Mouse (Mus musculus): ENCODE data around the gene Ankrd27.

Ankrd27 gene

GRCm38 (mm10) chr7:35636229-35636628 lies 50.2 kb downstream of the Ankrd27 start:
- no peak for DNase-seq (ENCODE audit: low read depth in 2 of 2, low spot score in 2 of 2)

GRCm38 (mm10) chr7:35636874-35637273 lies 50.8 kb downstream of the Ankrd27 start:
- DNase-seq (ENCODE audit: low read depth in 2 of 2, low spot score in 2 of 2), result no peak

- DNase-seq (ENCODE audit: low read depth in 2 of 2, low spot score in 2 of 2), result no peak
Observed at GRCm38 (mm10) chr7:35640072-35640471, 54.0 kb downstream of the Ankrd27 start.

GRCm38 (mm10) chr7:35646317-35647081 lies 60.5 kb downstream of the Ankrd27 start:
- peak; percentile 10 to 21 for DNase-seq (ENCODE audit: low read depth in 2 of 2, low spot score in 2 of 2)

- peak; percentile 96 to 97 for DNase-seq (ENCODE audit: low read depth in 2 of 2, low spot score in 2 of 2)
Observed at GRCm38 (mm10) chr7:35647101-35647698, 61.2 kb downstream of the Ankrd27 start, which contains the start of gene Pdcd5. Pdcd5 (minus strand) TSS chr7:35647521.

- no peak for DNase-seq (ENCODE audit: low read depth in 2 of 2, low spot score in 2 of 2)
Observed at GRCm38 (mm10) chr7:35648239-35649069, 62.4 kb downstream of the Ankrd27 start.

GRCm38 (mm10) chr7:35649071-35649470 lies 63.0 kb downstream of the Ankrd27 start:
- peak; percentile 44 to 64 for DNase-seq (ENCODE audit: low read depth in 2 of 2, low spot score in 2 of 2)

- no peak for DNase-seq (ENCODE audit: low read depth in 2 of 2, low spot score in 2 of 2)
Observed at GRCm38 (mm10) chr7:35650716-35651410, 64.8 kb downstream of the Ankrd27 start.

GRCm38 (mm10) chr7:35651583-35652270 lies 65.7 kb downstream of the Ankrd27 start:
- no peak for DNase-seq (ENCODE audit: low read depth in 2 of 2, low spot score in 2 of 2)

GRCm38 (mm10) chr7:35657829-35658228 lies 71.8 kb downstream of the Ankrd27 start:
- DNase-seq (ENCODE audit: low read depth in 2 of 2, low spot score in 2 of 2), result no peak

GRCm38 (mm10) chr7:35659173-35659572 lies 73.1 kb downstream of the Ankrd27 start:
- peak; percentile 58 to 59 for DNase-seq (ENCODE audit: low read depth in 2 of 2, low spot score in 2 of 2)

- DNase-seq (ENCODE audit: low read depth in 2 of 2, low spot score in 2 of 2), result no peak
Observed at GRCm38 (mm10) chr7:35663790-35664376, 77.8 kb downstream of the Ankrd27 start.

- no peak for DNase-seq (ENCODE audit: low read depth in 2 of 2, low spot score in 2 of 2)
Observed at GRCm38 (mm10) chr7:35668066-35669041, 82.3 kb downstream of the Ankrd27 start.

GRCm38 (mm10) chr7:35678976-35679375 lies 92.9 kb downstream of the Ankrd27 start:
- DNase-seq (ENCODE audit: low read depth in 2 of 2, low spot score in 2 of 2), result no peak

GRCm38 (mm10) chr7:35681559-35681958 lies 95.5 kb downstream of the Ankrd27 start:
- no peak for DNase-seq (ENCODE audit: low read depth in 2 of 2, low spot score in 2 of 2)

GRCm38 (mm10) chr7:35683409-35684122 lies 97.5 kb downstream of the Ankrd27 start:
- no peak for DNase-seq (ENCODE audit: low read depth in 2 of 2, low spot score in 2 of 2)

GRCm38 (mm10) chr7:35686216-35686615 lies 100.2 kb downstream of the Ankrd27 start:
- no peak for DNase-seq (ENCODE audit: low read depth in 2 of 2, low spot score in 2 of 2)

- DNase-seq (ENCODE audit: low read depth in 2 of 2, low spot score in 2 of 2), result peak in 1 of 2 experiments; percentile 3
Observed at GRCm38 (mm10) chr7:35686756-35687155, 100.7 kb downstream of the Ankrd27 start.

All from CD8-positive naive resting alpha-beta T cell, adult 2 months (primary cell).